Mouse (Mus musculus) midbrain, embryonic 13.5 days (tissue): ENCODE measurements at regions not wholly inside any gene's neighbourhood (a gene's known extent, or its start where the extent isn't known, plus 50 kb on each side); places are given as distances from the start of the nearest gene placed in this dataset.

Source experiments
- ATAC-seq: fragments of 200-750 bp; cut with Nextera tagmentation; 2 replicates; pipeline ENCODE4 v1.8.0; 2017; ENCODE audit warnings: mild to moderate bottlenecking, moderate TSS enrichment, moderate library complexity
- H3K27ac ChIP-seq: fragments of 300-500 bp; sonication (generic); 2 replicates; pipeline ENCODE4 v1.5.1; 2015; ENCODE audit warnings: inconsistent platforms, mild to moderate bottlenecking, moderate library complexity
- H3K27me3 ChIP-seq: fragments of 300-500 bp; sonication (generic); 2 replicates; pipeline ENCODE4 v1.6.1; 2015; ENCODE audit warnings: mild to moderate bottlenecking, inconsistent platforms
- H3K36me3 ChIP-seq: fragments of 300-500 bp; sonication (generic); 2 replicates; pipeline ENCODE4 v1.6.1; 2015; ENCODE audit warnings: mild to moderate bottlenecking, inconsistent platforms
- H3K4me1 ChIP-seq: fragments of 300-500 bp; sonication (generic); replicated peaks from 2 replicates; pipeline ENCODE4 v1.6.1; 2015; ENCODE audit warnings: inconsistent platforms
- H3K4me2 ChIP-seq: fragments of 300-500 bp; sonication (generic); replicated peaks from 2 replicates; pipeline ENCODE4 v1.6.1; 2015; ENCODE audit warnings: moderate library complexity, mild to moderate bottlenecking, inconsistent platforms
- H3K4me3 ChIP-seq: fragments of 300-500 bp; sonication (generic); replicated peaks from 2 replicates; pipeline ENCODE4 v1.5.1; 2015; ENCODE audit warnings: mild to moderate bottlenecking, inconsistent platforms
- H3K9ac ChIP-seq: fragments of 300-500 bp; sonication (generic); replicated peaks from 2 replicates; pipeline ENCODE4 v1.6.1; 2015; ENCODE audit warnings: mild to moderate bottlenecking, inconsistent platforms
- H3K9me3 ChIP-seq: fragments of 300-500 bp; sonication (generic); 2 replicates; pipeline ENCODE4 v1.6.1; 2016; ENCODE audit warnings: mild to moderate bottlenecking, inconsistent platforms
- WGBS: fragments of 180-500 bp; shearing (Covaris S2); methylation state at CpG from one replicate; pipeline ENCODE4 v1.1.7; 2015; 5-methylcytosine and 5-hydroxymethylcytosine counted together

GRCm38 (mm10) chr17:82731561-82731960, 483.5 kb upstream of the Pkdcc start:
- Histone ChIP-seq H3K4me2 (no peak overlapping the region), H3K9me3 (no peaks in the 10 kb centered on the region), H3K4me1 (no peaks in the 10 kb centered on the region), H3K9ac (no peak overlapping the region), H3K27ac (no peak overlapping the region), H3K36me3 (no peaks in the 10 kb centered on the region), H3K4me3 (no peak overlapping the region), H3K27me3 (no peaks in the 10 kb centered on the region)
- 93% methylated on average over 4 of the region's 4 CpGs for WGBS
- no peak for ATAC-seq

- Histone ChIP-seq H3K27ac (no peak overlapping the region), H3K4me2 (no peak overlapping the region), H3K36me3 (no peaks in the 10 kb centered on the region), H3K4me1 (no peaks in the 10 kb centered on the region), H3K27me3 (no peaks in the 10 kb centered on the region), H3K9ac (no peak overlapping the region), H3K9me3 (no peaks in the 10 kb centered on the region), H3K4me3 (no peak overlapping the region)
- WGBS, result 91% methylated on average over 1 of the region's 1 CpGs
- no peak for ATAC-seq
These were observed 472.6 kb upstream of the Pkdcc start for GRCm38 (mm10) chr17:82742445-82742844.

GRCm38 (mm10) chr17:82757400-82757799, 457.7 kb upstream of the Pkdcc start:
- no peaks in the 10 kb centered on the region for H3K4me1 ChIP-seq
- no peak overlapping the region for H3K4me2 ChIP-seq
- ATAC-seq, result no peak
- H3K27ac ChIP-seq, result no peak overlapping the region
- H3K27me3 ChIP-seq, result no peaks in the 10 kb centered on the region
- no peaks in the 10 kb centered on the region for H3K9me3 ChIP-seq
- H3K36me3 ChIP-seq, result no peaks in the 10 kb centered on the region
- H3K9ac ChIP-seq, result no peak overlapping the region
- no peak overlapping the region for H3K4me3 ChIP-seq
- WGBS, result 59% methylated on average over 3 of the region's 3 CpGs

GRCm38 (mm10) chr17:82779096-82779495, 436.0 kb upstream of the Pkdcc start:
- Histone ChIP-seq H3K9ac (no peak overlapping the region), H3K36me3 (no peaks in the 10 kb centered on the region), H3K27me3 (no peaks in the 10 kb centered on the region), H3K27ac (no peak overlapping the region), H3K9me3 (no peaks in the 10 kb centered on the region), H3K4me3 (no peak overlapping the region), H3K4me2 (no peak overlapping the region), H3K4me1 (no peaks in the 10 kb centered on the region)
- no peak for ATAC-seq
- 92% methylated on average over 2 of the region's 2 CpGs for WGBS

GRCm38 (mm10) chr17:82822129-82822528, 393.0 kb upstream of the Pkdcc start:
- no peak overlapping the region for H3K27ac ChIP-seq
- no peak overlapping the region for H3K4me3 ChIP-seq
- H3K36me3 ChIP-seq, result no peaks in the 10 kb centered on the region
- no peaks in the 10 kb centered on the region for H3K9me3 ChIP-seq
- ATAC-seq, result no peak
- no peaks in the 10 kb centered on the region for H3K27me3 ChIP-seq
- no peak overlapping the region for H3K9ac ChIP-seq
- H3K4me1 ChIP-seq, result no peaks in the 10 kb centered on the region
- H3K4me2 ChIP-seq, result no peak overlapping the region
- WGBS, result 77% methylated on average over 3 of the region's 3 CpGs

- H3K4me3 ChIP-seq, result no peak overlapping the region
- H3K9ac ChIP-seq, result no peak overlapping the region
- H3K27me3 ChIP-seq, result no peaks in the 10 kb centered on the region
- H3K27ac ChIP-seq, result no peak overlapping the region
- no peak overlapping the region for H3K4me2 ChIP-seq
- H3K4me1 ChIP-seq, result no peaks in the 10 kb centered on the region
- 82% methylated on average over 7 of the region's 7 CpGs for WGBS
- ATAC-seq, result no peak
- no peaks in the 10 kb centered on the region for H3K9me3 ChIP-seq
- H3K36me3 ChIP-seq, result no peaks in the 10 kb centered on the region
These were observed 391.0 kb upstream of the Pkdcc start for GRCm38 (mm10) chr17:82824057-82824456.

GRCm38 (mm10) chr17:82824619-82825018, 390.5 kb upstream of the Pkdcc start:
- Histone ChIP-seq H3K9ac (no peak overlapping the region), H3K36me3 (no peaks in the 10 kb centered on the region), H3K4me2 (no peak overlapping the region), H3K4me1 (no peaks in the 10 kb centered on the region), H3K4me3 (no peak overlapping the region), H3K9me3 (no peaks in the 10 kb centered on the region), H3K27ac (no peak overlapping the region), H3K27me3 (no peaks in the 10 kb centered on the region)
- 90% methylated on average over 6 of the region's 6 CpGs for WGBS
- no peak for ATAC-seq

GRCm38 (mm10) chr17:82827170-82827569, 387.9 kb upstream of the Pkdcc start:
- no peak overlapping the region for H3K4me3 ChIP-seq
- H3K9ac ChIP-seq, result no peak overlapping the region
- no peaks in the 10 kb centered on the region for H3K27me3 ChIP-seq
- H3K27ac ChIP-seq, result no peak overlapping the region
- H3K4me2 ChIP-seq, result no peak overlapping the region
- H3K36me3 ChIP-seq, result no peaks in the 10 kb centered on the region
- H3K9me3 ChIP-seq, result no peaks in the 10 kb centered on the region
- H3K4me1 ChIP-seq, result no peaks in the 10 kb centered on the region
- no peak for ATAC-seq

GRCm38 (mm10) chr17:82827841-82828240, 387.3 kb upstream of the Pkdcc start:
- H3K9ac ChIP-seq, result no peak overlapping the region
- no peak for ATAC-seq
- no peaks in the 10 kb centered on the region for H3K9me3 ChIP-seq
- H3K4me1 ChIP-seq, result no peaks in the 10 kb centered on the region
- H3K27me3 ChIP-seq, result no peaks in the 10 kb centered on the region
- H3K4me2 ChIP-seq, result no peak overlapping the region
- WGBS, result 90% methylated on average over 8 of the region's 8 CpGs
- H3K36me3 ChIP-seq, result no peaks in the 10 kb centered on the region
- no peak overlapping the region for H3K27ac ChIP-seq
- H3K4me3 ChIP-seq, result no peak overlapping the region

- Histone ChIP-seq H3K27ac (no peak overlapping the region), H3K4me2 (no peak overlapping the region), H3K27me3 (no peaks in the 10 kb centered on the region), H3K36me3 (no peaks in the 10 kb centered on the region), H3K9ac (no peak overlapping the region), H3K4me1 (no peaks in the 10 kb centered on the region), H3K4me3 (no peak overlapping the region), H3K9me3 (no peaks in the 10 kb centered on the region)
- WGBS, result 73% methylated on average over 5 of the region's 5 CpGs
- ATAC-seq, result no peak
These were observed 386.6 kb upstream of the Pkdcc start for GRCm38 (mm10) chr17:82828434-82828997.

- no peak overlapping the region for H3K4me2 ChIP-seq
- no peak for ATAC-seq
- no peak overlapping the region for H3K4me3 ChIP-seq
- H3K27ac ChIP-seq, result no peak overlapping the region
- H3K27me3 ChIP-seq, result no peaks in the 10 kb centered on the region
- no peaks in the 10 kb centered on the region for H3K9me3 ChIP-seq
- H3K9ac ChIP-seq, result no peak overlapping the region
- H3K36me3 ChIP-seq, result no peaks in the 10 kb centered on the region
- WGBS, result 97% methylated on average over 2 of the region's 2 CpGs
- H3K4me1 ChIP-seq, result no peaks in the 10 kb centered on the region
These were observed 385.7 kb upstream of the Pkdcc start for GRCm38 (mm10) chr17:82829415-82829814.

GRCm38 (mm10) chr17:82834177-82834576, 380.9 kb upstream of the Pkdcc start:
- ATAC-seq, result no peak
- Histone ChIP-seq H3K9ac (no peak overlapping the region), H3K4me2 (no peak overlapping the region), H3K27me3 (no peaks in the 10 kb centered on the region), H3K4me1 (no peaks in the 10 kb centered on the region), H3K27ac (no peak overlapping the region), H3K4me3 (no peak overlapping the region), H3K9me3 (no peaks in the 10 kb centered on the region), H3K36me3 (no peaks in the 10 kb centered on the region)
- WGBS, result 71% methylated on average over 3 of the region's 3 CpGs

- H3K4me3 ChIP-seq, result no peak overlapping the region
- H3K27ac ChIP-seq, result no peak overlapping the region
- WGBS, result 81% methylated on average over 3 of the region's 3 CpGs
These were observed 379.0 kb upstream of the Pkdcc start for GRCm38 (mm10) chr17:82836115-82836514.

More at GRCm38 (mm10) chr17:82836115-82836514, 379.0 kb upstream of the Pkdcc start:
- no peak for ATAC-seq
- Histone ChIP-seq H3K27me3 (no peaks in the 10 kb centered on the region), H3K9ac (no peak overlapping the region), H3K36me3 (no peaks in the 10 kb centered on the region), H3K4me1 (no peaks in the 10 kb centered on the region), H3K4me2 (no peak overlapping the region), H3K9me3 (no peaks in the 10 kb centered on the region)
